Mouse (Mus musculus): Measurements from ENCODE around the gene Naif1.

GRCm38 (mm10) chr2:32505536-32505935, 55.3 kb downstream of the Naif1 start:
- TF ChIP-seq CTCF (IDR thresholded peaks at IDR 0.05; ENCODE audit: control insufficient read depth, insufficient read depth, insufficient read length) (no peak), USF1 (IDR thresholded peaks at IDR 0.05; ENCODE audit: low read depth) (no peak), MYOG (IDR thresholded peaks at IDR 0.05; ENCODE audit: control insufficient read depth, extremely low read depth, insufficient read length) (no peak), MYOD1 (IDR thresholded peaks at IDR 0.05; ENCODE audit: control insufficient read depth, insufficient read length, low read depth) (no peak), MAX (IDR thresholded peaks at IDR 0.05) (no peak)
